Mouse (Mus musculus) neural tube, embryonic 13.5 days (tissue): ENCODE results near the gene Evi5. TPM values are rescaled to one million over a fixed set of nuclear protein-coding genes. Genes with fewer than 3 reads are reported as not detected.

Experiments used
- ATAC-seq: fragments of 200-750 bp; cut with Nextera tagmentation; 2 replicates; pipeline ENCODE4 v1.8.0; 2017; ENCODE audit warnings: low read depth, mild to moderate bottlenecking, moderate TSS enrichment, moderate library complexity
- H3K27ac ChIP-seq: fragments of 300-500 bp; sonication (generic); replicated peaks from 2 replicates; pipeline ENCODE4 v1.5.1; 2015; ENCODE audit warnings: moderate library complexity, mild to moderate bottlenecking, inconsistent platforms
- H3K27me3 ChIP-seq: fragments of 300-500 bp; sonication (generic); 2 replicates; pipeline ENCODE4 v1.6.1; 2015; ENCODE audit warnings: mild to moderate bottlenecking, inconsistent platforms
- H3K36me3 ChIP-seq: fragments of 300-500 bp; sonication (generic); 2 replicates; pipeline ENCODE4 v1.6.1; 2015; ENCODE audit warnings: mild to moderate bottlenecking, inconsistent platforms
- H3K4me1 ChIP-seq: fragments of 300-500 bp; sonication (generic); replicated peaks from 2 replicates; pipeline ENCODE4 v1.6.1; 2015; ENCODE audit warnings: inconsistent platforms
- H3K4me2 ChIP-seq: fragments of 300-500 bp; sonication (generic); 2 replicates; pipeline ENCODE4 v1.6.1; 2015; ENCODE audit warnings: inconsistent platforms, mild to moderate bottlenecking, moderate library complexity
- H3K4me3 ChIP-seq: fragments of 300-500 bp; sonication (generic); 2 replicates; pipeline ENCODE4 v1.5.1; 2015; ENCODE audit warnings: mild to moderate bottlenecking, inconsistent platforms
- H3K9ac ChIP-seq: fragments of 300-500 bp; sonication (generic); 2 replicates; pipeline ENCODE4 v1.6.1; 2015; ENCODE audit warnings: moderate library complexity, mild to moderate bottlenecking, inconsistent platforms
- H3K9me3 ChIP-seq: fragments of 300-500 bp; sonication (generic); 2 replicates; pipeline ENCODE4 v1.6.1; 2016; ENCODE audit warnings: inconsistent platforms
- WGBS: fragments of 180-500 bp; shearing (Covaris S2); methylation state at CpG from one replicate; pipeline ENCODE4 v1.1.7; 2015; 5-methylcytosine and 5-hydroxymethylcytosine counted together
- polyA plus RNA-seq: library from polyadenylated mRNA; unstranded; fragments of >200 nt; fragmentation: Nextera tagmentation; extraction: Ambion mirVana; gene quantifications from 2 replicates; pipeline ENCODE4 v1.2.1, GENCODE M21; 2015

Evi5 gene
- polyA plus RNA-seq, 1 experiment from 2014 or later = 56.1 TPM

- no peak for ATAC-seq
- H3K27ac ChIP-seq = no peak overlapping the region
- H3K4me2 ChIP-seq = no peak overlapping the region
- H3K9me3 ChIP-seq = no peaks in the 10 kb centered on the region
- H3K4me3 ChIP-seq = no peak overlapping the region
- H3K27me3 ChIP-seq = peaks cover 95% of the 10 kb centered on the region
- H3K36me3 ChIP-seq = no peaks in the 10 kb centered on the region
- H3K9ac ChIP-seq = no peak overlapping the region
- H3K4me1 ChIP-seq = peaks cover 12% of the 10 kb centered on the region
- 10% methylated on average over 11 of the region's 11 CpGs for WGBS
Observed at GRCm38 (mm10) chr5:107717871-107718361, 157.0 kb downstream of the Evi5 start.

- peaks cover 63% of the 10 kb centered on the region for H3K27me3 ChIP-seq
- no peak overlapping the region for H3K4me2 ChIP-seq
- H3K36me3 ChIP-seq = no peaks in the 10 kb centered on the region
- H3K4me1 ChIP-seq = no peaks in the 10 kb centered on the region
- no peak overlapping the region for H3K27ac ChIP-seq
- H3K9ac ChIP-seq = no peak overlapping the region
- H3K4me3 ChIP-seq = no peak overlapping the region
- no peaks in the 10 kb centered on the region for H3K9me3 ChIP-seq
- 59% methylated on average over 2 of the region's 2 CpGs for WGBS
- no peak for ATAC-seq
Observed at GRCm38 (mm10) chr5:107711689-107712088, 163.2 kb downstream of the Evi5 start.

GRCm38 (mm10) chr5:107708124-107708797 lies 166.6 kb downstream of the Evi5 start:
- peaks cover 33% of the 10 kb centered on the region for H3K27me3 ChIP-seq
- H3K27ac ChIP-seq = no peak overlapping the region
- no peak for ATAC-seq
- no peaks in the 10 kb centered on the region for H3K9me3 ChIP-seq
- no peak overlapping the region for H3K9ac ChIP-seq
- H3K36me3 ChIP-seq = no peaks in the 10 kb centered on the region
- WGBS = 86% methylated on average over 8 of the region's 8 CpGs
- H3K4me1 ChIP-seq = no peaks in the 10 kb centered on the region
- H3K4me3 ChIP-seq = no peak overlapping the region
- H3K4me2 ChIP-seq = no peak overlapping the region

GRCm38 (mm10) chr5:107706262-107706661 lies 168.6 kb downstream of the Evi5 start:
- Histone ChIP-seq H3K27ac (no peak overlapping the region), H3K4me1 (no peaks in the 10 kb centered on the region), H3K36me3 (no peaks in the 10 kb centered on the region), H3K9ac (no peak overlapping the region), H3K9me3 (no peaks in the 10 kb centered on the region), H3K4me2 (no peak overlapping the region), H3K4me3 (no peak overlapping the region), H3K27me3 (peaks cover 20% of the 10 kb centered on the region)
- no peak for ATAC-seq
- WGBS = 93% methylated on average over 1 of the region's 1 CpGs

GRCm38 (mm10) chr5:107705756-107706155 lies 169.2 kb downstream of the Evi5 start:
- no peak overlapping the region for H3K4me3 ChIP-seq
- no peak overlapping the region for H3K4me2 ChIP-seq
- no peaks in the 10 kb centered on the region for H3K4me1 ChIP-seq
- no peaks in the 10 kb centered on the region for H3K9me3 ChIP-seq
- 88% methylated on average over 4 of the region's 4 CpGs for WGBS
- H3K27me3 ChIP-seq = peaks cover 17% of the 10 kb centered on the region
- ATAC-seq = no peak
- no peaks in the 10 kb centered on the region for H3K36me3 ChIP-seq
- no peak overlapping the region for H3K27ac ChIP-seq
- H3K9ac ChIP-seq = no peak overlapping the region

GRCm38 (mm10) chr5:107703207-107703763 lies 171.6 kb downstream of the Evi5 start:
- H3K9ac ChIP-seq = no peak overlapping the region
- H3K27ac ChIP-seq = no peak overlapping the region
- H3K36me3 ChIP-seq = no peaks in the 10 kb centered on the region
- H3K27me3 ChIP-seq = 0 out of 2 replicates have a peak, but pooled peaks cover 4% of the 10 kb centered on the region
- H3K4me2 ChIP-seq = no peak overlapping the region
- H3K4me1 ChIP-seq = no peaks in the 10 kb centered on the region
- no peak overlapping the region for H3K4me3 ChIP-seq
- no peak for ATAC-seq
- WGBS = 86% methylated on average over 6 of the region's 6 CpGs
- no peaks in the 10 kb centered on the region for H3K9me3 ChIP-seq

GRCm38 (mm10) chr5:107701658-107702057 lies 173.2 kb downstream of the Evi5 start:
- 86% methylated on average over 9 of the region's 9 CpGs for whole genome bisulfite sequencing

GRCm38 (mm10) chr5:107700873-107701272 lies 174.0 kb downstream of the Evi5 start:
- H3K27me3 ChIP-seq = no peaks in the 10 kb centered on the region
- no peaks in the 10 kb centered on the region for H3K36me3 ChIP-seq
- no peak overlapping the region for H3K4me3 ChIP-seq
- no peak for ATAC-seq
- WGBS = 97% methylated on average over 10 of the region's 10 CpGs
- H3K4me2 ChIP-seq = no peak overlapping the region
- H3K27ac ChIP-seq = no peak overlapping the region
- no peaks in the 10 kb centered on the region for H3K9me3 ChIP-seq
- H3K9ac ChIP-seq = no peak overlapping the region
- H3K4me1 ChIP-seq = no peaks in the 10 kb centered on the region

More at GRCm38 (mm10) chr5:107701658-107702057, 173.2 kb downstream of the Evi5 start:
- H3K4me3 ChIP-seq = no peak overlapping the region
- H3K4me1 ChIP-seq = no peaks in the 10 kb centered on the region
- no peak overlapping the region for H3K9ac ChIP-seq
- no peaks in the 10 kb centered on the region for H3K9me3 ChIP-seq
- no peaks in the 10 kb centered on the region for H3K27me3 ChIP-seq
- no peak overlapping the region for H3K27ac ChIP-seq
- no peaks in the 10 kb centered on the region for H3K36me3 ChIP-seq
- no peak overlapping the region for H3K4me2 ChIP-seq
- no peak for ATAC-seq

- no peak for ATAC-seq
- 83% methylated on average over 8 of the region's 8 CpGs for WGBS
- Histone ChIP-seq H3K4me3 (no peak overlapping the region), H3K9me3 (no peaks in the 10 kb centered on the region), H3K4me2 (no peak overlapping the region), H3K9ac (no peak overlapping the region), H3K4me1 (no peaks in the 10 kb centered on the region), H3K36me3 (no peaks in the 10 kb centered on the region), H3K27ac (no peak overlapping the region), H3K27me3 (no peaks in the 10 kb centered on the region)
Observed at GRCm38 (mm10) chr5:107698888-107699287, 176.0 kb downstream of the Evi5 start.

- H3K9me3 ChIP-seq = no peaks in the 10 kb centered on the region
- H3K4me2 ChIP-seq = no peak overlapping the region
- ATAC-seq = no peak
- peaks cover 11% of the 10 kb centered on the region for H3K27me3 ChIP-seq
- H3K27ac ChIP-seq = no peak overlapping the region
- H3K9ac ChIP-seq = no peak overlapping the region
- no peaks in the 10 kb centered on the region for H3K36me3 ChIP-seq
- no peaks in the 10 kb centered on the region for H3K4me1 ChIP-seq
- WGBS = 71% methylated on average over 3 of the region's 3 CpGs
- H3K4me3 ChIP-seq = no peak overlapping the region
Observed at GRCm38 (mm10) chr5:107695019-107695418, 179.9 kb downstream of the Evi5 start.
